Mouse (Mus musculus): Measurements from ENCODE around the gene Kcne4. TPM values are rescaled to one million over a fixed set of nuclear protein-coding genes. Genes with fewer than 3 reads are reported as not detected.

Kcne4 gene
- polyA plus RNA-seq, 2 experiments: 0.06 to 0.13 TPM

- Histone ChIP-seq H3K9ac (replicated peaks) (no peak overlapping the region), H3K4me1 (replicated peaks; ENCODE audit: control insufficient read depth in 2 of 2, insufficient read depth in 2 of 2, low read length in 1 of 2) (no peaks in the 10 kb centered on the region), H3K4me3 (ENCODE audit: insufficient read depth in 1 of 2, low read depth in 2 of 2, low read length in 2 of 2) (no peak overlapping the region), H3K27ac (no peak overlapping the region), H3K9me3 (ENCODE audit: control insufficient read depth, low read length) (no peaks in the 10 kb centered on the region), H3K36me3 (replicated peaks; ENCODE audit: control insufficient read depth, insufficient read depth, low read depth) (no peaks in the 10 kb centered on the region), H3K27me3 (ENCODE audit: control insufficient read depth, insufficient read depth, low read length) (no peaks in the 10 kb centered on the region), H3K4me2 (ENCODE audit: low read depth) (no peak overlapping the region)
- ATAC-seq (ENCODE audit: insufficient read depth) (no peak), DNase-seq (ENCODE audit: low read depth in 3 of 3, low spot score in 3 of 3) (no peak)
- TF ChIP-seq CTCF (IDR thresholded peaks at IDR 0.05; ENCODE audit: low read depth) (no peak), EP300 (IDR thresholded peaks at IDR 0.05; ENCODE audit: low read depth) (no peak)
- 36% methylated on average over 2 of the region's 2 CpGs for WGBS (ENCODE audit: insufficient replicate concordance)
Observed at GRCm38 (mm10) chr1:78863833-78864232, 47.3 kb downstream of the Kcne4 start.

- Histone ChIP-seq H3K9ac (replicated peaks) (no peak overlapping the region), H3K4me2 (ENCODE audit: low read depth) (no peak overlapping the region), H3K27ac (no peak overlapping the region), H3K27me3 (ENCODE audit: control insufficient read depth, insufficient read depth, low read length) (no peaks in the 10 kb centered on the region), H3K9me3 (ENCODE audit: control insufficient read depth, low read length) (no peaks in the 10 kb centered on the region), H3K4me3 (ENCODE audit: insufficient read depth in 1 of 2, low read depth in 2 of 2, low read length in 2 of 2) (no peak overlapping the region), H3K36me3 (replicated peaks; ENCODE audit: control insufficient read depth, insufficient read depth, low read depth) (no peaks in the 10 kb centered on the region), H3K4me1 (replicated peaks; ENCODE audit: control insufficient read depth in 2 of 2, insufficient read depth in 2 of 2, low read length in 1 of 2) (no peaks in the 10 kb centered on the region)
- TF ChIP-seq EP300 (IDR thresholded peaks at IDR 0.05; ENCODE audit: low read depth) (no peak), CTCF (IDR thresholded peaks at IDR 0.05; ENCODE audit: low read depth) (no peak)
- 43% methylated on average over 6 of the region's 6 CpGs for WGBS (ENCODE audit: insufficient replicate concordance)
- ATAC-seq (ENCODE audit: insufficient read depth) (no peak), DNase-seq (ENCODE audit: low read depth in 3 of 3, low spot score in 3 of 3) (no peak)
Observed at GRCm38 (mm10) chr1:78864351-78864750, 47.8 kb downstream of the Kcne4 start.

DNA sequence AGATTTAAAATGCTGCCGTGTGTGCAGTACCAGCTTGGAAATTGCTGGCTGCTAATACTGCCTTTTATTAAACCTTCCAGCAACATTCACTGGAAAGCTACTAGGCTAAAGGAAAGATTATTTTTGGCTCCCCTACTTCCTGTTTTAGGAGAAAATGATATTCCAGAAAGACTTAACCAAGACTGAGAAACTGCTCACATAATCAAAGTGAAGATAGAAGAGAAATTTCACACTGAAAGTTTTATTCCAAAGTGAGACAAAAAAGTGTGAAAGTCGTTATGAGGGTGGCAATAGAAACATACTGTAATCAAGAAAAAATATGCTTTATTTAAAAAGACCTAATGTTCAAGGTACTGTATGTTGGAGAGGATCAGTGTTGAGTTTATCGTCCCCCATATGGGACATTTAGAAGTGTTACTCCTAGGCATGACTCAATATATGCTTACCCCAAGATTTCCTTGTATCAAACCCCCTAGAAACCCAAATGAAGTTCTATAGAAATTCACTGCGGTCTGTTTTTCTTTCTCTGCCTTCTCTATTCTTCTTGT is 48.3 kb downstream of the Kcne4 start:
- TF ChIP-seq CTCF (IDR thresholded peaks at IDR 0.05; ENCODE audit: low read depth) (no peak), EP300 (IDR thresholded peaks at IDR 0.05; ENCODE audit: low read depth) (no peak)
- H3K9me3 ChIP-seq (ENCODE audit: control insufficient read depth, low read length): no peaks in the 10 kb centered on the region
- no peak overlapping the region for H3K27ac ChIP-seq
- no peaks in the 10 kb centered on the region for H3K36me3 ChIP-seq (replicated peaks; ENCODE audit: control insufficient read depth, insufficient read depth, low read depth)
- no peaks in the 10 kb centered on the region for H3K27me3 ChIP-seq (ENCODE audit: control insufficient read depth, insufficient read depth, low read length)
- no peak overlapping the region for H3K4me2 ChIP-seq (ENCODE audit: low read depth)
- no peaks in the 10 kb centered on the region for H3K4me1 ChIP-seq (replicated peaks; ENCODE audit: control insufficient read depth in 2 of 2, insufficient read depth in 2 of 2, low read length in 1 of 2)
- ATAC-seq (ENCODE audit: insufficient read depth) (no peak), DNase-seq (ENCODE audit: low read depth in 3 of 3, low spot score in 3 of 3) (no peak)
- no peak overlapping the region for H3K4me3 ChIP-seq (ENCODE audit: insufficient read depth in 1 of 2, low read depth in 2 of 2, low read length in 2 of 2)
- 57% methylated on average over 4 of the region's 4 CpGs for WGBS (ENCODE audit: insufficient replicate concordance)
- H3K9ac ChIP-seq (replicated peaks): no peak overlapping the region

DNA sequence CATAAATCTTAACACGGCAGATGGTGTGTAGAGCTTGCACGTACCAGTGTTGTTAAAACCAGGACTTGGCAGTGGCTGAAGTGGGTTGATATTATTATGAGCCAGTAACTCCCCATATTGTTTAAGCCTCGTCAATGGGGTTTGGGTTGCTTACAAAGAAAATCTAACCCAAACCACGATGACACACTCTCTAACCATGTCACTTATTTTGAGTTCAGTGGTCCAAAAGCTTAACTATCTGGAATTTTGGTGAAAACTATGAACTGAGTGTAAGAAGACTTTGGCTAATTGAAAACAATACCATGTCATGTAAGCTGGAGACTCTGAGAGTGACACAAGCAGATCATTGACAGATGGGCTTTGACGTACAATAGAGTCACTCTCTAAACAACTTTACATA is 49.4 kb downstream of the Kcne4 start:
- Histone ChIP-seq H3K4me3 (ENCODE audit: insufficient read depth in 1 of 2, low read depth in 2 of 2, low read length in 2 of 2) (no peak overlapping the region), H3K27me3 (ENCODE audit: control insufficient read depth, insufficient read depth, low read length) (no peaks in the 10 kb centered on the region), H3K27ac (no peak overlapping the region), H3K9me3 (ENCODE audit: control insufficient read depth, low read length) (no peaks in the 10 kb centered on the region), H3K9ac (replicated peaks) (no peak overlapping the region), H3K36me3 (replicated peaks; ENCODE audit: control insufficient read depth, insufficient read depth, low read depth) (no peaks in the 10 kb centered on the region), H3K4me2 (ENCODE audit: low read depth) (no peak overlapping the region), H3K4me1 (replicated peaks; ENCODE audit: control insufficient read depth in 2 of 2, insufficient read depth in 2 of 2, low read length in 1 of 2) (no peaks in the 10 kb centered on the region)
- ATAC-seq (ENCODE audit: insufficient read depth): no peak
- WGBS (ENCODE audit: insufficient replicate concordance): 71% methylated on average over 5 of the region's 5 CpGs
- DNase-seq (ENCODE audit: low read depth in 3 of 3, low spot score in 3 of 3): no peak
- TF ChIP-seq EP300 (IDR thresholded peaks at IDR 0.05; ENCODE audit: low read depth) (no peak), CTCF (IDR thresholded peaks at IDR 0.05; ENCODE audit: low read depth) (no peak)

- Histone ChIP-seq H3K4me2 (ENCODE audit: low read depth) (no peak overlapping the region), H3K27me3 (ENCODE audit: control insufficient read depth, insufficient read depth, low read length) (no peaks in the 10 kb centered on the region), H3K27ac (no peak overlapping the region), H3K4me1 (replicated peaks; ENCODE audit: control insufficient read depth in 2 of 2, insufficient read depth in 2 of 2, low read length in 1 of 2) (no peaks in the 10 kb centered on the region), H3K9ac (replicated peaks) (no peak overlapping the region), H3K9me3 (ENCODE audit: control insufficient read depth, low read length) (no peaks in the 10 kb centered on the region), H3K4me3 (ENCODE audit: insufficient read depth in 1 of 2, low read depth in 2 of 2, low read length in 2 of 2) (no peak overlapping the region), H3K36me3 (replicated peaks; ENCODE audit: control insufficient read depth, insufficient read depth, low read depth) (no peaks in the 10 kb centered on the region)
- no peak for TF ChIP-seq CTCF (IDR thresholded peaks at IDR 0.05; ENCODE audit: low read depth)
- no peak for TF ChIP-seq EP300 (IDR thresholded peaks at IDR 0.05; ENCODE audit: low read depth)
- 65% methylated on average over 2 of the region's 2 CpGs for WGBS (ENCODE audit: insufficient replicate concordance)
- ATAC-seq (ENCODE audit: insufficient read depth): no peak
- no peak for DNase-seq (ENCODE audit: low read depth in 3 of 3, low spot score in 3 of 3)
Observed at GRCm38 (mm10) chr1:78866455-78866854, 49.9 kb downstream of the Kcne4 start.

Other genes starting within 250 kb of the Kcne4 start
- gene Acsl3, start 158.9 kb upstream of the Kcne4 start, polyA plus RNA-seq (2012; rRNA removed): 6.7 and 9.3 TPM in 2 replicates
- gene Acsl3, start 158.9 kb upstream of the Kcne4 start, polyA plus RNA-seq (2014; fragmentation: Nextera tagmentation; extraction: Ambion mirVana): 19.7 and 20.1 TPM in 2 replicates
- gene Utp14b, start 158.7 kb upstream of the Kcne4 start, polyA plus RNA-seq (2012; rRNA removed): 0.79 and 1.4 TPM in 2 replicates
- 0.83 and 0.93 TPM in 2 replicates for gene Utp14b, start 158.7 kb upstream of the Kcne4 start, polyA plus RNA-seq (2014; fragmentation: Nextera tagmentation; extraction: Ambion mirVana)

Measured in liver, embryonic 14.5 days (tissue).